Mouse (Mus musculus): ENCODE measurements around the gene Nmbr.

Gene Nmbr

GRCm38 (mm10) chr10:14705072-14706066 is at the start of gene Nmbr, which contains the start of gene Vta1:
Nmbr (plus strand) TSS chr10:14705591.
Vta1 (minus strand) TSS chr10:14705560.
- peak; percentile 99 for DNase-seq

DNA sequence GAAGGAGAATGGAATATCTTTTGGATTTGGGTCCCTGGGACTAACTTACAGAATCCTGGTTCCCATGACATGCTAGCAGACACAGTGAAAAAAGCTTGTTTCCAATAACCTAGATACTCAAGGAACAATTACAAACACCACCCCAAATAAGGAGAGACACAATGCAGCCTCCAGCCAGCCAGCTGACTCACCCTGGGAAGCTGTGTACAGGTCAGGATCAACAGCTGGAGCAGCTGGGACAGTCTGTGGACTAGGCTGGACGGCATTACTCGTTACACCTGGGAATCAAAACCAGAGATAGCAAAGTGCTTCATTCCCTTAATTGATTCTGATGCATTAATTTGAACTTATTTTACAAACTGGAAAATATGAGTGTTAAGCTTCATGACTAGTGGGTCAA is 44.5 kb upstream of the Nmbr start:
- DNase-seq = no peak

DNA sequence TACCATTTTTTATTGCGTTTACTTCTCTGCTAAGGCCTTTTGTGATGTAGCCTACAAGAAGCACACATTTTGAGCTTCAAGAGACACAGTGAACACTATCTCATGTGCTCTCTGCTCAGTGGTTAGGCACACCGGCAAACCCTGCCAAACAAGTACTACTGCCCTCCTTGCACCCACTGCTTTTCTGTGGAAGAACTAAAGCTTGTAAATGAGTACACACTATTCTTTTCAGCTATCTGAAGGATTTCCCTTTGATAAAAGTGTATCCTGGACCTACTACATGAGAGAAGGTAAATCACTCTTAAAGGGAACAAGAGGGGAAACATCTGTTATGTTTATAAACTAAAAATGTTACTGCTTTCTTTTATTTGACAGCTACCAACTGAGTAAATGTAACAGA is 39.2 kb upstream of the Nmbr start:
- DNase-seq = no peak

GRCm38 (mm10) chr10:14685663-14686062 is 19.7 kb upstream of the Nmbr start:
- no peak for DNase-seq

DNA sequence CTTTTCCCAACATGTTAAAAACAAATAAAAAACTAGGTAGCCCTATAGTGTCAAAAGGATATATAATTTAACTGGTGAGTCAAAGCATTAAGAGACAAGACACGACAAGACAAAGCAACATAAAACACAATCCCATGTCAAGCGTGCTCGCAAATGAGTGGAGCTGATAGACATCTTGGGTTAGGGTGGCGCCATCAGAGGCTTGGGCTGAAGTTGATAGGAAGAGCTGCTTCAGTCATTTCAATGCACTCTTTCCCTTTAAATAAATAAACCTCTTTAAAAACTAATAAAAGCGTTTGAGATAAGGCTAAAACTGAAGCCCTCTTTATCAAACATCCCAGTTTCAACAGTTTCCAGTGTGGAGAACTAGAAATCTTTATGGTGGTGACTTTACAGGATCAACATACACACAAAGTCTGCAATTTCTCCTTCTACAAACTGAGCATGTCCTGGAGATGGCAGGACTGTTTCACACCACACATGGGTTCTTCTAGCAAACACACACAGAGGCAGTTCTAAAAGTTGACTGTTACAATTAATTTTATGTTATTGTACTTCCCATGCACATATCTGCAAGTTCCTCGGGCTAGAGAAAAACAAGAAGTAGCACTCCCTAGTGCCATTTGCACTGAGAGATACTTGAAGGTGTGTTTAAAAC is 16.5 kb upstream of the Nmbr start:
- DNase-seq = no peak

GRCm38 (mm10) chr10:14690349-14690748 is 15.0 kb upstream of the Nmbr start:
- no peak for DNase-seq

- DNase-seq = no peak
These were observed 2.2 kb upstream of the Nmbr start for GRCm38 (mm10) chr10:14703239-14703638.

GRCm38 (mm10) chr10:14703830-14704420 is 1.5 kb upstream of the Nmbr start:
- no peak for DNase-seq

- DNase-seq = no peak
These were observed 12.7 kb downstream of the Nmbr start, which contains the start of gene Gje1 for GRCm38 (mm10) chr10:14718114-14718513. Gje1 (minus strand) TSS chr10:14718214.

- no peak for DNase-seq
These were observed 20.3 kb downstream of the Nmbr start for GRCm38 (mm10) chr10:14725671-14726070.

- DNase-seq = peak; percentile 47
These were observed 28.9 kb downstream of the Nmbr start for GRCm38 (mm10) chr10:14734285-14734684.

DNA sequence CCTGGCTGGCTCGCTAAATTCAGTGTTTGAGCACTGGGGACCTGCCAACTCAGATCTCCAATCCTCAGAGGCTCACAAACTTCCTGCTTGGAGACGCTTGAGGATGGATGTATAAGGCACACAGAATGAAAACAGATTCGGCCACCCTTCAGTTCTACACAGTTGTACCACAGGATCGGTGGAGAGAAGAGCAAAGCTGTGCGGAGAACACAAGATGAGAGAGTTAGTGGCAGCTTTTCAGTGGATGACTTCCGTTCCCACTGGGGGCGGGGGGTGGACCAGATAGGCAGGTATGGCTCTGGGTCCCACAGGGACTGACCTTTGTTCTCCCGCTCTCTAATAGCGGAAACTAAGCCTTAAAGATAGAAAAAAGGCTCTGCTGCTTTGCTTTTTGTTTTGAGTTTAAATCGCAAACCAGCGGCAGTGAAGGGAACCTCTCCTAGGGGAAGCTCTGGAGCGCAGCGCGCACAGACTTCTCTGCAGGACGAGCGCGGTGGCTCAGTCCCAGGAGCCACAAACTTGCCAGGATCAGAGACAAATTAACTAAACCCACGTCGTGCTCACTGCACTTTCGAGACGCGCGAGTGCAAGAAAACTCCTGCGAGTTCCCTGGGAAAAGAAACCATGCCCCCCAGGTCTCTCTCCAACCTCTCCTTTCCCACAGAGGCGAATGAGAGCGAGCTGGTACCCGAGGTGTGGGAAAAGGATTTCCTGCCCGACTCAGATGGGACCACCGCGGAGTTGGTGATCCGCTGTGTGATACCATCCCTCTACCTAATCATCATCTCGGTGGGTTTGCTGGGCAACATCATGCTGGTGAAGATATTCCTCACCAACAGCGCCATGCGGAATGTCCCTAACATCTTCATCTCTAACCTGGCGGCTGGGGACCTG is 54.5 kb downstream of the Nmbr start:
- no peak for DNase-seq

DNA sequence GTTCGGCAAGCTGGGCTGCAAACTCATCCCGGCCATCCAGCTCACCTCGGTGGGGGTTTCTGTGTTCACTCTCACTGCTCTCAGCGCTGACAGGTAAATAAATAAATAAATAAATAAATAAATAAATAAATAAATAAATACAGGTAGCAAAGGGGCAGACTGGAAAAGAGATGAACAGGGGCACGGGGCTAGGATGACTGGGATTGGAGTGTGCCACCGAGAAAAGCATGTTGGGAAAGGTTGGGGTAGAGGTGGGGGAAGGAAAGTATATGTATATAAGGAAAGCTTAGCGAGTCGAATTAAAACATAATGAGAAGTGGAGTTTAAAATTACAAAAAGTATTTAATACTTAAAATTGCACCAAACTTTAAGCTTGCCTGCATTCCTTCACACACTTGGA is 55.2 kb downstream of the Nmbr start:
- no peak for DNase-seq

DNA sequence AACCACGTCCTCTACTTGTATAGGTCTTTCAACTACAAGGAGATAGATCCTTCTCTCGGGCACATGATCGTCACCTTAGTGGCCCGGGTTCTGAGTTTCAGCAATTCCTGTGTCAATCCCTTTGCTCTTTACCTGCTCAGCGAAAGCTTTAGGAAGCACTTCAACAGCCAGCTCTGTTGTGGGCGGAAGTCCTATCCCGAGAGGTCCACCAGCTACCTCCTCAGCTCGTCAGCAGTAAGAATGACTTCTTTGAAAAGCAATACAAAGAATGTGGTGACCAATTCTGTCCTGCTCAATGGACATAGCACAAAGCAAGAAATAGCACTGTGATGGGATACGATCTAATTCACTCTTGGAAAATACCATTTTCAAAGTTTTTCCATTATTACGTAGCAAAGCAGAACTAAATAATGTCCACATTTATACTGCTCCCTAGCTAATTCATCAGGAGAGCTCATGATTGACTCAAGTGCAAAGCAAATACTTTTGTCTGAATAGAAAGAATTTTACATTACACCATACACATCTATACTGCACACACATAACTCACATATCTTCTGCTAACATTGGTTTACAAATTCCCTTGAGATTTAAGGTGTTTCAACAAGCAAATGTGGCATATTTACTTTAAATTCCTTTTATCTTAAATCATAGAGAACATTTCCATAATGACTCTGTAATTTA is 65.0 kb downstream of the Nmbr start:
- no peak for DNase-seq

DNA sequence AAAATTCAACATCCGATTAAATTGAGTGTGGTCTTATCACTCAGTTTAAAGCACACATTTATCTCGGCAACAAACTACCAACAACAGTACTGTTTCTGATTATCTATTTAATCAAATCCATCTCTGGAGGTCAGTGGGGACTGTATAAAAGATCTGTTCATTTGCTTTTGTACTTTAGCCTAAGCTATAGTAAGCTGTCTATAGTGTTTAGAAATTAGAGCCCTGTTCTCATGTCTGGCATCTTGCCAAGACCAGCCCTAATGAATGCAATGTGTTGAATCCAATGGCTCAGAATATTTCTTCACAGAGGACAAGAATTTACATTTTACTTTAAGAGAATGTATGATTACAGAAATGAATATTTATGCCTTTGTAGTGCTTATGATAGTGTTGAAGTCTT is 69.1 kb downstream of the Nmbr start:
- no peak for DNase-seq

DNA sequence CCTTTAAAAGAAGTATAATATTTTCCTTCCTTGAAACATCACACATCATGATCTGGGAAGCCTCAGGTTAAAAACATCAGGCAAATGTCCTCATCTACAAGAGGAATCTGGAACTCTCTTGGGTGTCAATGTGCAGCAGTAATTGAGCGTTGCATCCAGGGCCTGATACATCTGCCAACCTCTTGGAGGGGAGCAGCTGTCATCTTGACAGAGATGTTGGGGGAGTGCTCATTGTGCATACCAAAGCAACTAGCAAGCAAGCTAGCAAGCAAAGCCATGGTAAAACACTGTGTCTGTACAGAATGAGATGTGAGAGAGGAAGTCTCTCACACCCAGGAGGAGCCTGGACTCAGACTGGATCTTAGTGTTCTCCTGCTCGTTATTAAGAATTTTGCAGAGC is 84.6 kb downstream of the Nmbr start:
- DNase-seq = no peak

GRCm38 (mm10) chr10:14816970-14817369 is 111.6 kb downstream of the Nmbr start:
- no peak for DNase-seq

All from lung, postnatal 36 days (tissue).